Mouse (Mus musculus): ENCODE data around the gene 1700003F12Rik.

DNA sequence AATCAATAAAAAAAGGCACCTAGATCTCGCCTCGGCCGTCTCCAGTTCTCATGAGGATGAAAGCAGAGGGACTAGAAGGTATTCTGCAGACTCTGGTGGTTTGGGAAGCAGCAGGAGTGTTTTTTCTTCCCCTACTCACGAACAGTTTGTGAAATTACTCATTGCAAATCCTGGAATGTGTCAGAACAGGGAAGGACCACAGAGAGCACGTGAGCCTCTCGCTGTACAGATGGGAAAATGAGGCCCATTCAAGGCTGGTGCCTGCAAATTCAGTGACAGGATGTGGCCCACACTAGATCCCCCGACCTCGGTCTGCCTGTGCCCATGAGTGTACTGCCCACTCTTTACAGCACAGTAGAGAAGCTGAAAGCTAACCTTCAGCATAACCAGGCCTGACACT is 25.1 kb downstream of the 1700003F12Rik start:
- TF ChIP-seq ZNF384 (IDR thresholded peaks at IDR 0.05; ENCODE audit: low read depth, low read length) (no peak), HCFC1 (IDR thresholded peaks at IDR 0.05; ENCODE audit: borderline replicate concordance, insufficient read depth, low read length) (no peak), CHD2 (IDR thresholded peaks at IDR 0.05; ENCODE audit: low read depth, low read length) (no peak)
